Mouse (Mus musculus) myocyte (in vitro differentiated cells): ENCODE data around the gene Tctn3.
"Not testable (repeated sequence)": the region's sequence is repeated elsewhere in the genome, so short reads cannot be mapped to it uniquely, and the experiment has no call there.

ENCODE experiments used
- CEBPB ChIP-seq: IDR thresholded peaks from 2 replicates; pipeline ENCODE4 v1.6.1; 2011; ENCODE audit warnings: mild to moderate bottlenecking, moderate library complexity; ENCODE audit not compliant: poor library complexity, insufficient read depth, severe bottlenecking
- E2F4 ChIP-seq: IDR thresholded peaks from one replicate; pipeline ENCODE4 v1.6.1; 2011; ENCODE audit warnings: mild to moderate bottlenecking, control low read depth, moderate library complexity; ENCODE audit not compliant: insufficient read depth
- MAX ChIP-seq: IDR thresholded peaks from one replicate; pipeline ENCODE4 v1.6.1; 2011; ENCODE audit warnings: low read depth, mild to moderate bottlenecking, control low read depth
- MYOD1 ChIP-seq, 3 experiments: IDR thresholded peaks; one replicate each; pipeline ENCODE4 v1.6.1; 2011; ENCODE audit warnings: control low read depth in 2 of 3, low read depth in 2 of 3, mild to moderate bottlenecking in 2 of 3, moderate library complexity in 1 of 3; ENCODE audit not compliant: insufficient read length in 2 of 3, control insufficient read depth in 1 of 3
- MYOG ChIP-seq, 3 experiments: IDR thresholded peaks; one replicate each; pipeline ENCODE4 v1.6.1; 2011; ENCODE audit warnings: control low read depth in 2 of 3, low read depth in 2 of 3, mild to moderate bottlenecking in 2 of 3; ENCODE audit not compliant: insufficient read length in 2 of 3, control insufficient read depth in 1 of 3, insufficient read depth in 1 of 3
- POLR2A ChIP-seq: IDR thresholded peaks from one replicate; pipeline ENCODE4 v1.6.1; 2011; ENCODE audit warnings: low read depth, mild to moderate bottlenecking, control low read depth, moderate library complexity; ENCODE audit not compliant: insufficient read length
- POLR2AphosphoS2 ChIP-seq: IDR thresholded peaks from one replicate; pipeline ENCODE4 v1.6.1; 2011; ENCODE audit warnings: low read depth, control low read depth; ENCODE audit not compliant: insufficient read length
- REST ChIP-seq: IDR thresholded peaks from one replicate; pipeline ENCODE4 v1.6.1; 2011; ENCODE audit warnings: mild to moderate bottlenecking, control low read depth, moderate library complexity; ENCODE audit not compliant: insufficient read depth, insufficient read length
- TCF12 ChIP-seq: IDR thresholded peaks from one replicate; pipeline ENCODE4 v1.6.1; 2011; ENCODE audit warnings: mild to moderate bottlenecking, control low read depth; ENCODE audit not compliant: poor library complexity, insufficient read depth, severe bottlenecking
- USF1 ChIP-seq: IDR thresholded peaks from one replicate; pipeline ENCODE4 v1.6.1; 2011; ENCODE audit warnings: low read depth, mild to moderate bottlenecking, control low read depth, moderate library complexity

- TF ChIP-seq POLR2A; E2F4; MYOG (IDR thresholded peaks at IDR 0.05; ENCODE audit: control insufficient read depth in 1 of 3, insufficient read depth in 1 of 3, insufficient read length in 2 of 3, low read depth in 2 of 3); REST; CEBPB; USF1; TCF12; POLR2AphosphoS2; MYOD1 (IDR thresholded peaks at IDR 0.05; ENCODE audit: control insufficient read depth in 1 of 3, insufficient read length in 2 of 3, low read depth in 2 of 3); MAX: not testable (repeated sequence)
Observed at GRCm38 (mm10) chr19:40621616-40622015, 9.6 kb upstream of the Tctn3 start.
